Mouse (Mus musculus): Measurements from ENCODE around the gene Edaradd. TPM values are rescaled to one million over a fixed set of nuclear protein-coding genes. Genes with fewer than 3 reads are reported as not detected.

The Edaradd gene
- polyA plus RNA-seq, 1 experiment from 2014 or later = 1.1 TPM

DNA sequence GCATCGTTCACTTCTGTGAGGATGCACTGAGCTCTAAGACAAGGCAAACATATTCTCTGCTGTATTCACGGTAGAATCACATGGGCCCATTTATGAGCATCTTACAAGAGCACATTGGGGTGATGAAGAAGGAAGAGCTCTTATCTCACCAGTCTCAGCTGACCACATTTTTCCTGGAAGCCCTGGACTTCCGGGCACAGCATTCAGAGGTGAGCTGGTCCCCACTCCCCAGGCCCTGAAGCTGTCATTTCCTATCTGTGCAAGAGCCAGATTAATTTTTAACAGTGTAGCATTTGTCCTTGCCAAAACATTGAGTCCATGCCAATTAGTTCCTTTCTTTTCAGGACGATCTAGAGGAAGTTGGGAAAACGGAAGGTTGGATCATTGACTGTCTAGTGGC is 86.4 kb downstream of the Edaradd start:
- WGBS = 87% methylated on average over 5 of the region's 5 CpGs
- DNase-seq (ENCODE audit: low spot score) = no peak
- no peaks in the 10 kb centered on the region for H3K4me1 ChIP-seq (replicated peaks)
- H3K27me3 ChIP-seq (ENCODE audit: insufficient read depth, poor library complexity, severe bottlenecking) = no peaks in the 10 kb centered on the region
- H3K36me3 ChIP-seq = peaks cover 98% of the 10 kb centered on the region
- no peaks in the 10 kb centered on the region for H3K9me3 ChIP-seq
- H3K4me3 ChIP-seq = no peak overlapping the region
- H3K27ac ChIP-seq = no peak overlapping the region

DNA sequence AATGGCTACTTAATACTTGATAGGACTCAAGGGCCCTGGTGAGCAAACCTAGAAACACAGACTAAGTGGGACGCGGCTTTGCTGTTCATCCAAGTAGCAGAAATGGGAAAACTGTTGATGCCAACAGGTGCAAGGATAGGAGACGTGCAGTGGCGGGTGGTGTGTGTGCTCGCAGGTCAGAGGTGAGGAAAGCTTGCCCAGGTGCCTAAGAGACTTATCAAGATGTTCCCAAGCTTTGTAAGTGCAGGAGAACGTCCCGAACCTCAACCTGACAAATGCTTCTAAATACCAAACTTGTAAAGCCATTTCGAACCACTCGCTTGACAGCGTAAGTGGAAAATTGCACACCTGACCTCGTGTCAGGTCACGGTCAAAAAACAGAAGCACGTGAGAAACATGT is 91.7 kb downstream of the Edaradd start:
- no peak overlapping the region for H3K27ac ChIP-seq
- no peaks in the 10 kb centered on the region for H3K27me3 ChIP-seq (ENCODE audit: insufficient read depth, poor library complexity, severe bottlenecking)
- no peaks in the 10 kb centered on the region for H3K9me3 ChIP-seq
- no peak for DNase-seq (ENCODE audit: low spot score)
- WGBS = 95% methylated on average over 13 of the region's 13 CpGs
- no peak overlapping the region for H3K4me3 ChIP-seq
- H3K4me1 ChIP-seq (replicated peaks) = no peaks in the 10 kb centered on the region
- H3K36me3 ChIP-seq = peaks cover 98% of the 10 kb centered on the region

Other genes starting within 250 kb of the Edaradd start
- gene Actn2, start 179.7 kb downstream of the Edaradd start, polyA plus RNA-seq (2016; fragmentation: Nextera tagmentation; extraction: Ambion mirVana) = 0.93 and 1.9 TPM in 2 replicates
- gene Heatr1, start 125.4 kb downstream of the Edaradd start, polyA plus RNA-seq (2016; fragmentation: Nextera tagmentation; extraction: Ambion mirVana) = 27.8 and 35.3 TPM in 2 replicates
- 8.5 and 11.3 TPM in 2 replicates for gene Lgals8, start 55.5 kb downstream of the Edaradd start, polyA plus RNA-seq (2016; fragmentation: Nextera tagmentation; extraction: Ambion mirVana)
- 7.8 and 10.7 TPM in 2 replicates for gene Ero1lb, start 45.4 kb upstream of the Edaradd start, polyA plus RNA-seq (2016; fragmentation: Nextera tagmentation; extraction: Ambion mirVana)

Measured in hindbrain, embryonic 10.5 days (tissue).